Mouse (Mus musculus): ENCODE measurements around the gene Bcl6b. TPM values are rescaled to one million over a fixed set of nuclear protein-coding genes. Genes with fewer than 3 reads are reported as not detected.

Bcl6b gene
- polyA plus RNA-seq (2015; fragmentation: Nextera tagmentation; extraction: Ambion mirVana), result 5.3 and 5.6 TPM in 2 replicates

GRCm38 (mm10) chr11:70229260-70230010 lies at the start of gene Bcl6b:
Gene Bcl6b, minus strand, starts transcription at chr11:70229798.
- no peaks in the 10 kb centered on the region for H3K9me3 ChIP-seq
- H3K27ac ChIP-seq, result no peak within 1 kb of the TSS
- H3K27me3 ChIP-seq (replicated peaks), result peaks cover 55% of the 10 kb centered on the region
- H3K9ac ChIP-seq, result no peak within 1 kb of the TSS; the same call in 1 of the 2 replicates
- peaks cover 40% of the 10 kb centered on the region for H3K4me1 ChIP-seq
- H3K4me3 ChIP-seq, result peak within 1 kb of the TSS; percentile 31
- peak within 1 kb of the TSS; percentile 52 for H3K4me2 ChIP-seq
- ATAC-seq (replicated peaks), result no peak
- WGBS, result 3% methylated on average over 39 of the region's 39 CpGs
- 0 out of 2 replicates have a peak, but pooled peaks cover under 1% of the 10 kb centered on the region for H3K36me3 ChIP-seq (replicated peaks)

- Histone ChIP-seq H3K4me3 (no peak overlapping the region), H3K9ac (no peak overlapping the region), H3K27ac (no peak overlapping the region), H3K27me3 (replicated peaks) (no peaks in the 10 kb centered on the region), H3K4me1 (no peaks in the 10 kb centered on the region), H3K36me3 (replicated peaks) (no peaks in the 10 kb centered on the region), H3K9me3 (no peaks in the 10 kb centered on the region), H3K4me2 (no peak overlapping the region)
- 82% methylated on average over 3 of the region's 3 CpGs for WGBS
- ATAC-seq (replicated peaks), result no peak
Observed at GRCm38 (mm10) chr11:70278961-70279360, 49.4 kb upstream of the Bcl6b start.

- H3K4me3 ChIP-seq, result no peak overlapping the region
- WGBS, result 90% methylated on average over 7 of the region's 7 CpGs
- no peaks in the 10 kb centered on the region for H3K36me3 ChIP-seq (replicated peaks)
- no peak overlapping the region for H3K4me2 ChIP-seq
- H3K4me1 ChIP-seq, result no peaks in the 10 kb centered on the region
- no peaks in the 10 kb centered on the region for H3K9me3 ChIP-seq
- no peak for ATAC-seq (replicated peaks)
- H3K27ac ChIP-seq, result no peak overlapping the region
- H3K9ac ChIP-seq, result no peak overlapping the region
- no peaks in the 10 kb centered on the region for H3K27me3 ChIP-seq (replicated peaks)
Observed at GRCm38 (mm10) chr11:70271641-70272040, 42.0 kb upstream of the Bcl6b start.

GRCm38 (mm10) chr11:70266405-70266804 lies 36.8 kb upstream of the Bcl6b start:
- H3K4me2 ChIP-seq, result no peak overlapping the region
- H3K27me3 ChIP-seq (replicated peaks), result no peaks in the 10 kb centered on the region
- H3K9me3 ChIP-seq, result no peaks in the 10 kb centered on the region
- WGBS, result 80% methylated on average over 1 of the region's 1 CpGs
- no peaks in the 10 kb centered on the region for H3K4me1 ChIP-seq
- H3K9ac ChIP-seq, result no peak overlapping the region
- ATAC-seq (replicated peaks), result no peak
- no peak overlapping the region for H3K27ac ChIP-seq
- no peak overlapping the region for H3K4me3 ChIP-seq
- H3K36me3 ChIP-seq (replicated peaks), result no peaks in the 10 kb centered on the region

GRCm38 (mm10) chr11:70265819-70266218 lies 36.2 kb upstream of the Bcl6b start:
- no peaks in the 10 kb centered on the region for H3K9me3 ChIP-seq
- 83% methylated on average over 4 of the region's 4 CpGs for WGBS
- no peaks in the 10 kb centered on the region for H3K4me1 ChIP-seq
- H3K4me3 ChIP-seq, result no peak overlapping the region
- H3K27me3 ChIP-seq (replicated peaks), result no peaks in the 10 kb centered on the region
- H3K27ac ChIP-seq, result no peak overlapping the region
- no peaks in the 10 kb centered on the region for H3K36me3 ChIP-seq (replicated peaks)
- ATAC-seq (replicated peaks), result no peak
- no peak overlapping the region for H3K4me2 ChIP-seq
- no peak overlapping the region for H3K9ac ChIP-seq

- H3K9me3 ChIP-seq, result no peaks in the 10 kb centered on the region
- H3K4me3 ChIP-seq, result no peak overlapping the region
- no peak overlapping the region for H3K27ac ChIP-seq
- H3K27me3 ChIP-seq (replicated peaks), result no peaks in the 10 kb centered on the region
- H3K9ac ChIP-seq, result no peak overlapping the region
- no peak overlapping the region for H3K4me2 ChIP-seq
- no peaks in the 10 kb centered on the region for H3K4me1 ChIP-seq
- no peaks in the 10 kb centered on the region for H3K36me3 ChIP-seq (replicated peaks)
- ATAC-seq (replicated peaks), result no peak
- WGBS, result 65% methylated on average over 3 of the region's 3 CpGs
Observed at GRCm38 (mm10) chr11:70265252-70265651, 35.7 kb upstream of the Bcl6b start.

GRCm38 (mm10) chr11:70259035-70259434 lies 29.4 kb upstream of the Bcl6b start:
- H3K36me3 ChIP-seq (replicated peaks), result no peaks in the 10 kb centered on the region
- H3K27me3 ChIP-seq (replicated peaks), result peaks cover 16% of the 10 kb centered on the region
- H3K4me2 ChIP-seq, result no peak overlapping the region
- no peak for ATAC-seq (replicated peaks)
- 0 out of 2 replicates have a peak, but pooled peaks cover 11% of the 10 kb centered on the region for H3K4me1 ChIP-seq
- H3K27ac ChIP-seq, result no peak overlapping the region
- no peak overlapping the region for H3K4me3 ChIP-seq
- no peaks in the 10 kb centered on the region for H3K9me3 ChIP-seq
- no peak overlapping the region for H3K9ac ChIP-seq
- 97% methylated on average over 4 of the region's 4 CpGs for WGBS

GRCm38 (mm10) chr11:70254931-70255531 lies 25.4 kb upstream of the Bcl6b start, which contains the start of gene Alox12:
Gene Alox12, minus strand, starts transcription at chr11:70255353.
- H3K4me3 ChIP-seq, result peak within 1 kb of the TSS; percentile 15
- H3K9me3 ChIP-seq, result no peaks in the 10 kb centered on the region
- ATAC-seq (replicated peaks), result no peak
- H3K27ac ChIP-seq, result no peak within 1 kb of the TSS
- H3K27me3 ChIP-seq (replicated peaks), result peaks cover 49% of the 10 kb centered on the region
- H3K36me3 ChIP-seq (replicated peaks), result no peaks in the 10 kb centered on the region
- H3K4me2 ChIP-seq, result peak within 1 kb of the TSS; percentile 38
- 1% methylated on average over 25 of the region's 25 CpGs for WGBS
- H3K9ac ChIP-seq, result no peak within 1 kb of the TSS
- H3K4me1 ChIP-seq, result 0 out of 2 replicates have a peak, but pooled peaks cover 11% of the 10 kb centered on the region

- no peaks in the 10 kb centered on the region for H3K36me3 ChIP-seq (replicated peaks)
- H3K9ac ChIP-seq, result no peak overlapping the region
- H3K27me3 ChIP-seq (replicated peaks), result peaks cover 49% of the 10 kb centered on the region
- 6% methylated on average over 18 of the region's 18 CpGs for WGBS
- no peak overlapping the region for H3K4me3 ChIP-seq
- H3K4me1 ChIP-seq, result 0 out of 2 replicates have a peak, but pooled peaks cover 11% of the 10 kb centered on the region
- ATAC-seq (replicated peaks), result no peak
- H3K9me3 ChIP-seq, result no peaks in the 10 kb centered on the region
- peak overlapping the region; percentile 38; the same call in 1 of the 2 replicates for H3K4me2 ChIP-seq
- H3K27ac ChIP-seq, result no peak overlapping the region
Observed at GRCm38 (mm10) chr11:70254337-70254736, 24.7 kb upstream of the Bcl6b start.

- H3K9me3 ChIP-seq, result no peaks in the 10 kb centered on the region
- no peaks in the 10 kb centered on the region for H3K36me3 ChIP-seq (replicated peaks)
- H3K4me1 ChIP-seq, result 0 out of 2 replicates have a peak, but pooled peaks cover 11% of the 10 kb centered on the region
- H3K4me3 ChIP-seq, result no peak overlapping the region
- H3K27me3 ChIP-seq (replicated peaks), result peaks cover 49% of the 10 kb centered on the region
- no peak for ATAC-seq (replicated peaks)
- H3K4me2 ChIP-seq, result no peak overlapping the region
- 81% methylated on average over 8 of the region's 8 CpGs for WGBS
- no peak overlapping the region for H3K9ac ChIP-seq
- no peak overlapping the region for H3K27ac ChIP-seq
Observed at GRCm38 (mm10) chr11:70251853-70252252, 22.3 kb upstream of the Bcl6b start.

- Histone ChIP-seq H3K9me3 (no peaks in the 10 kb centered on the region), H3K9ac (no peak overlapping the region), H3K4me1 (0 out of 2 replicates have a peak, but pooled peaks cover 10% of the 10 kb centered on the region), H3K4me3 (no peak overlapping the region), H3K27ac (no peak overlapping the region), H3K36me3 (replicated peaks) (no peaks in the 10 kb centered on the region), H3K27me3 (replicated peaks) (peaks cover 44% of the 10 kb centered on the region), H3K4me2 (no peak overlapping the region)
- WGBS, result 78% methylated on average over 11 of the region's 11 CpGs
- ATAC-seq (replicated peaks), result no peak
Observed at GRCm38 (mm10) chr11:70250150-70250549, 20.6 kb upstream of the Bcl6b start.

- H3K9me3 ChIP-seq, result no peaks in the 10 kb centered on the region
- no peaks in the 10 kb centered on the region for H3K4me1 ChIP-seq
- WGBS, result 44% methylated on average over 9 of the region's 9 CpGs
- H3K9ac ChIP-seq, result no peak overlapping the region
- ATAC-seq (replicated peaks), result no peak
- H3K36me3 ChIP-seq (replicated peaks), result no peaks in the 10 kb centered on the region
- no peak overlapping the region for H3K4me3 ChIP-seq
- no peak overlapping the region for H3K27ac ChIP-seq
- peaks cover 21% of the 10 kb centered on the region for H3K27me3 ChIP-seq (replicated peaks)
- H3K4me2 ChIP-seq, result no peak overlapping the region
Observed at GRCm38 (mm10) chr11:70247136-70247845, 17.7 kb upstream of the Bcl6b start.
